Mouse (Mus musculus) lung, embryonic 16.5 days (tissue): ENCODE results near the gene Tcf19. TPM values are rescaled to one million over a fixed set of nuclear protein-coding genes. Genes with fewer than 3 reads are reported as not detected.
A peak's percentile ranks its signal among the peaks of the same experiment; 100 is the strongest.

Experiments
- ATAC-seq: fragments of 200-750 bp; cut with Nextera tagmentation; 2 replicates; pipeline ENCODE4 v1.8.0; 2017; ENCODE audit warnings: low read depth, mild to moderate bottlenecking, moderate library complexity
- H3K27ac ChIP-seq: fragments of 300-500 bp; sonication (generic); 2 replicates; pipeline ENCODE4 v1.5.1; 2014; ENCODE audit warnings: mild to moderate bottlenecking, control low read depth, low read length
- H3K27me3 ChIP-seq: fragments of 300-500 bp; sonication (generic); 2 replicates; pipeline ENCODE4 v1.6.1; 2014; ENCODE audit warnings: low read depth, low read length, mixed read lengths; ENCODE audit not compliant: control insufficient read depth, insufficient read depth
- H3K36me3 ChIP-seq: fragments of 300-500 bp; sonication (generic); 2 replicates; pipeline ENCODE4 v1.6.1; 2014; ENCODE audit warnings: low read length; ENCODE audit not compliant: control insufficient read depth, insufficient read depth
- H3K4me1 ChIP-seq: fragments of 300-500 bp; sonication (generic); replicated peaks from 2 replicates; pipeline ENCODE4 v1.6.1; 2014; ENCODE audit warnings: low read length, mixed read lengths; ENCODE audit not compliant: control insufficient read depth, insufficient read depth
- H3K4me2 ChIP-seq: fragments of 300-500 bp; sonication (generic); 2 replicates; pipeline ENCODE4 v1.6.1; 2014; ENCODE audit warnings: low read depth, low read length, control low read depth
- H3K4me3 ChIP-seq: fragments of 300-500 bp; sonication (generic); 2 replicates; pipeline ENCODE4 v1.5.1; 2014; ENCODE audit warnings: mild to moderate bottlenecking, low read length, control low read depth
- H3K9ac ChIP-seq: fragments of 300-500 bp; sonication (generic); 2 replicates; pipeline ENCODE4 v1.6.1; 2014; ENCODE audit warnings: low read length, control low read depth
- H3K9me3 ChIP-seq: fragments of 300-500 bp; sonication (generic); 2 replicates; pipeline ENCODE4 v1.6.1; 2016; ENCODE audit warnings: low read length; ENCODE audit not compliant: control insufficient read depth
- WGBS: fragments of 180-500 bp; shearing (Covaris S2); extraction: QIAGEN DNeasy Blood & Tissue Kit; methylation state at CpG from one replicate; pipeline ENCODE4 v1.1.7; 2014; 5-methylcytosine and 5-hydroxymethylcytosine counted together
- polyA plus RNA-seq: library from polyadenylated mRNA; unstranded; fragments of >200 nt; fragmentation: Nextera tagmentation; extraction: Ambion mirVana; gene quantifications from 2 replicates; pipeline ENCODE4 v1.2.1, GENCODE M21; 2015

The Tcf19 gene
- polyA plus RNA-seq, 1 experiment from 2014 or later = 96.7 TPM

- H3K4me3 ChIP-seq = no peak overlapping the region
- H3K36me3 ChIP-seq = no peaks in the 10 kb centered on the region
- H3K4me1 ChIP-seq = peaks cover 14% of the 10 kb centered on the region
- no peak overlapping the region for H3K4me2 ChIP-seq
- 60% methylated on average over 8 of the region's 8 CpGs for WGBS
- no peaks in the 10 kb centered on the region for H3K27me3 ChIP-seq
- H3K27ac ChIP-seq = no peak overlapping the region
- no peaks in the 10 kb centered on the region; the same call in 1 of the 2 replicates for H3K9me3 ChIP-seq
- ATAC-seq = no peak
- H3K9ac ChIP-seq = no peak overlapping the region
Measured at GRCm38 (mm10) chr17:35550871-35551270, 34.2 kb upstream of the Tcf19 start.

GRCm38 (mm10) chr17:35550143-35550494, 33.5 kb upstream of the Tcf19 start:
- WGBS = 93% methylated on average over 4 of the region's 4 CpGs
- H3K27me3 ChIP-seq = no peaks in the 10 kb centered on the region
- no peak for ATAC-seq
- H3K27ac ChIP-seq = peak overlapping the region; percentile 82
- no peak overlapping the region; the same call in 1 of the 2 replicates for H3K4me2 ChIP-seq
- 0 out of 2 replicates have a peak overlapping the region, but pooled peaks have one; percentile 33 for H3K9ac ChIP-seq
- no peak overlapping the region for H3K4me3 ChIP-seq
- peaks cover 14% of the 10 kb centered on the region for H3K4me1 ChIP-seq
- H3K36me3 ChIP-seq = no peaks in the 10 kb centered on the region
- no peaks in the 10 kb centered on the region; the same call in 1 of the 2 replicates for H3K9me3 ChIP-seq

GRCm38 (mm10) chr17:35549437-35550142, 33.0 kb upstream of the Tcf19 start:
- H3K36me3 ChIP-seq = no peaks in the 10 kb centered on the region
- H3K27ac ChIP-seq = peak overlapping the region; percentile 82
- H3K4me3 ChIP-seq = no peak overlapping the region
- peaks cover 14% of the 10 kb centered on the region for H3K4me1 ChIP-seq
- 25% methylated on average over 15 of the region's 15 CpGs for WGBS
- H3K27me3 ChIP-seq = no peaks in the 10 kb centered on the region
- peak; percentile 81 for ATAC-seq
- peak overlapping the region; percentile 28 for H3K4me2 ChIP-seq
- H3K9ac ChIP-seq = peak overlapping the region; percentile 33; the same call in 1 of the 2 replicates
- no peaks in the 10 kb centered on the region for H3K9me3 ChIP-seq

GRCm38 (mm10) chr17:35548636-35549035, 32.0 kb upstream of the Tcf19 start:
- no peak overlapping the region for H3K4me2 ChIP-seq
- no peak for ATAC-seq
- no peaks in the 10 kb centered on the region for H3K36me3 ChIP-seq
- H3K9me3 ChIP-seq = no peaks in the 10 kb centered on the region
- 26% methylated on average over 5 of the region's 5 CpGs for WGBS
- H3K27ac ChIP-seq = peak overlapping the region; percentile 45
- H3K9ac ChIP-seq = no peak overlapping the region
- peaks cover 14% of the 10 kb centered on the region for H3K4me1 ChIP-seq
- no peak overlapping the region for H3K4me3 ChIP-seq
- no peaks in the 10 kb centered on the region for H3K27me3 ChIP-seq

GRCm38 (mm10) chr17:35547465-35547864, 30.8 kb upstream of the Tcf19 start:
- H3K4me2 ChIP-seq = no peak overlapping the region
- no peak overlapping the region for H3K27ac ChIP-seq
- H3K36me3 ChIP-seq = no peaks in the 10 kb centered on the region
- ATAC-seq = no peak
- no peak overlapping the region for H3K9ac ChIP-seq
- 71% methylated on average over 2 of the region's 2 CpGs for WGBS
- H3K4me1 ChIP-seq = peaks cover 14% of the 10 kb centered on the region
- no peaks in the 10 kb centered on the region for H3K27me3 ChIP-seq
- no peaks in the 10 kb centered on the region for H3K9me3 ChIP-seq
- H3K4me3 ChIP-seq = no peak overlapping the region

- WGBS = 33% methylated on average over 6 of the region's 6 CpGs
- 0 out of 2 replicates have a peak, but pooled peaks have one; percentile 11 for ATAC-seq
Measured at GRCm38 (mm10) chr17:35544680-35545079, 28.1 kb upstream of the Tcf19 start.

GRCm38 (mm10) chr17:35544001-35544400, 27.4 kb upstream of the Tcf19 start:
- H3K4me3 ChIP-seq = no peak overlapping the region
- no peaks in the 10 kb centered on the region for H3K9me3 ChIP-seq
- no peaks in the 10 kb centered on the region for H3K36me3 ChIP-seq
- peaks cover 5% of the 10 kb centered on the region; the same call in 1 of the 2 replicates for H3K4me1 ChIP-seq
- H3K4me2 ChIP-seq = no peak overlapping the region
- WGBS = 64% methylated on average over 6 of the region's 6 CpGs
- no peak overlapping the region for H3K27ac ChIP-seq
- H3K27me3 ChIP-seq = no peaks in the 10 kb centered on the region
- ATAC-seq = no peak
- H3K9ac ChIP-seq = no peak overlapping the region

More at GRCm38 (mm10) chr17:35544680-35545079, 28.1 kb upstream of the Tcf19 start:
- Histone ChIP-seq H3K9ac (no peak overlapping the region), H3K27me3 (no peaks in the 10 kb centered on the region), H3K36me3 (no peaks in the 10 kb centered on the region), H3K9me3 (no peaks in the 10 kb centered on the region), H3K4me1 (peaks cover 9% of the 10 kb centered on the region), H3K4me2 (no peak overlapping the region), H3K4me3 (no peak overlapping the region), H3K27ac (no peak overlapping the region)

- Histone ChIP-seq H3K9me3 (no peaks in the 10 kb centered on the region), H3K27me3 (no peaks in the 10 kb centered on the region), H3K4me2 (0 out of 2 replicates have a peak overlapping the region, but pooled peaks have one; percentile 4), H3K36me3 (no peaks in the 10 kb centered on the region), H3K4me3 (no peak overlapping the region), H3K27ac (no peak overlapping the region), H3K9ac (no peak overlapping the region), H3K4me1 (no peaks in the 10 kb centered on the region)
- 49% methylated on average over 14 of the region's 14 CpGs for WGBS
- no peak for ATAC-seq
Measured at GRCm38 (mm10) chr17:35543412-35543861, 26.8 kb upstream of the Tcf19 start.

GRCm38 (mm10) chr17:35542761-35543411, 26.3 kb upstream of the Tcf19 start:
- no peak overlapping the region for H3K4me3 ChIP-seq
- no peak overlapping the region for H3K27ac ChIP-seq
- ATAC-seq = no peak
- H3K4me2 ChIP-seq = no peak overlapping the region
- WGBS = 76% methylated on average over 15 of the region's 15 CpGs
- H3K9ac ChIP-seq = no peak overlapping the region
- H3K36me3 ChIP-seq = no peaks in the 10 kb centered on the region
- H3K9me3 ChIP-seq = no peaks in the 10 kb centered on the region
- no peaks in the 10 kb centered on the region for H3K4me1 ChIP-seq
- no peaks in the 10 kb centered on the region for H3K27me3 ChIP-seq
